Mouse (Mus musculus): ENCODE data around the gene Spsb1. TPM values are rescaled to one million over a fixed set of nuclear protein-coding genes. Genes with fewer than 3 reads are reported as not detected.

The Spsb1 gene
- polyA plus RNA-seq, 1 experiment from 2014 or later: 17.0 TPM

DNA sequence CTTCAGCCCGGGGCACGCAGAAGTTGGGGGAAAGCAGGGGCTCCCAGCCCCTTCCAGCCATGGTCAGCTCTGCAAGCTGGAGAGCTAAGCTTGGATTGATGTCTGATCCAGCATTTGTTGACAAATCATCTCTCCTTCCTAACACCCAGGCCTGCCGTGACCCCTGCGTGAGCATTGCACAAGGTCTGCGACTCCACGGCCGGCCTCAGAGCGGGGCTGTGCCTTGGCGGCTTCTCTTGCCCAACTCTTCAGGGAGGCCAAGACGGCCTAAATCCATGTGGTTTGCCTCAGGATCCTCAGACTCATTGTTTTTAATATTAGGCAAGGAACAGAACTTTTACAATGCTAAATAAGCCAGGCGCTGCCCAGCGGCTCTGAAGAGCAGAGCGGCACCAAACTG is 3.6 kb downstream of the Spsb1 start:
- Histone ChIP-seq H3K9ac (ENCODE audit: low read depth, low read length) (no peak overlapping the region), H3K4me2 (ENCODE audit: low read depth, low read length) (no peak overlapping the region), H3K27me3 (replicated peaks; ENCODE audit: control insufficient read depth, insufficient read depth, low read length) (no peaks in the 10 kb centered on the region; the same call in 1 of the 2 replicates), H3K27ac (ENCODE audit: low read length) (no peak overlapping the region), H3K4me3 (ENCODE audit: low read length) (no peak overlapping the region), H3K9me3 (ENCODE audit: control insufficient read depth, low read length) (no peaks in the 10 kb centered on the region), H3K4me1 (ENCODE audit: control insufficient read depth, insufficient read depth, low read length) (peaks cover 37% of the 10 kb centered on the region), H3K36me3 (ENCODE audit: control insufficient read depth, insufficient read depth, low read length) (0 out of 2 replicates have a peak, but pooled peaks cover 2% of the 10 kb centered on the region)
- no peak for ATAC-seq
- 86% methylated on average over 13 of the region's 13 CpGs for WGBS

DNA sequence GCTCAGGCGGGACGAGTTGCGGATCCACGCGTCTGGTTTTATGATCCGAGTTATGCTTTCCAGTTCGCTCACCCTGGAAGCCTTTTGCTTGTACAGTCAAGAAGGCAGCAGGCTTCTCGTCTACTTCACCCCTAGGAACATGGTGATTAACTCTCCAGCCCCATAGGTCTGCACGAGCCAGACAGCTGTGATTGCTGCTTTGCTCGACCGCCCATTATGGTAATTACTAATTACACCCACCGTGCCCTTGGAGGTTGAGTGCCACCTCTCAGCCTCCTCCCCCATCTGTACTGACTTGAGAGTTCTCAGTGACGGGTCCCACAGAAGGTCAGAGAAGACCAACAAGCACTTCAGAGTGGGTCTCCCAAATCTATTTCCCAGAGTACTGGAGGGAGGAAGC is 5.2 kb downstream of the Spsb1 start:
- Histone ChIP-seq H3K4me3 (ENCODE audit: low read length) (no peak overlapping the region), H3K36me3 (ENCODE audit: control insufficient read depth, insufficient read depth, low read length) (0 out of 2 replicates have a peak, but pooled peaks cover 2% of the 10 kb centered on the region), H3K4me1 (ENCODE audit: control insufficient read depth, insufficient read depth, low read length) (peaks cover 37% of the 10 kb centered on the region), H3K27ac (ENCODE audit: low read length) (no peak overlapping the region), H3K27me3 (replicated peaks; ENCODE audit: control insufficient read depth, insufficient read depth, low read length) (no peaks in the 10 kb centered on the region), H3K9ac (ENCODE audit: low read depth, low read length) (no peak overlapping the region), H3K9me3 (ENCODE audit: control insufficient read depth, low read length) (no peaks in the 10 kb centered on the region), H3K4me2 (ENCODE audit: low read depth, low read length) (no peak overlapping the region)
- ATAC-seq: no peak
- WGBS: 76% methylated on average over 13 of the region's 13 CpGs

DNA sequence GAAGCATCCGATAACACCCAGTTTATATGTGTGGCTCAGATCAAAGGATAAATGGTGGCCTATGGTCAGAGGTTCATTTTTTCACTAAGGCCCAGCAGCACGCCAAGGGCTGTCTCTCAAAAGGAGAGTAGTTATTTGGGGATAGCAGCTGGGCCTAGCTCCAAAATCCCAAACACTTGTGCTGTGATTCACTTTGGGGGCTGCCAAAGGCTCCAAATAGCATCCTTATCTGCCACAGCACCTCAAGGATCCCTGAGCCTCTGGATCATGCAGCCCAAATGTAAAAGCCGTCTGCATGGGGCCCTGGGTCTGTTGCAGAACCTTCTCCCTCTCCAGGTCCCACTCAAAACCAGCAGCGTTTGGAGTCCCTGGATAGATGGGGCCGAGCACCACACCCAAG is 6.7 kb downstream of the Spsb1 start:
- Histone ChIP-seq H3K4me3 (ENCODE audit: low read length) (no peak overlapping the region), H3K36me3 (ENCODE audit: control insufficient read depth, insufficient read depth, low read length) (0 out of 2 replicates have a peak, but pooled peaks cover 2% of the 10 kb centered on the region), H3K9me3 (ENCODE audit: control insufficient read depth, low read length) (no peaks in the 10 kb centered on the region), H3K27me3 (replicated peaks; ENCODE audit: control insufficient read depth, insufficient read depth, low read length) (no peaks in the 10 kb centered on the region), H3K27ac (ENCODE audit: low read length) (no peak overlapping the region), H3K4me2 (ENCODE audit: low read depth, low read length) (no peak overlapping the region), H3K4me1 (ENCODE audit: control insufficient read depth, insufficient read depth, low read length) (peaks cover 48% of the 10 kb centered on the region), H3K9ac (ENCODE audit: low read depth, low read length) (no peak overlapping the region)
- 70% methylated on average over 5 of the region's 5 CpGs for WGBS
- ATAC-seq: no peak

- WGBS: 72% methylated on average over 5 of the region's 5 CpGs
- Histone ChIP-seq H3K4me1 (ENCODE audit: control insufficient read depth, insufficient read depth, low read length) (peaks cover 49% of the 10 kb centered on the region), H3K9ac (ENCODE audit: low read depth, low read length) (no peak overlapping the region), H3K4me3 (ENCODE audit: low read length) (no peak overlapping the region), H3K9me3 (ENCODE audit: control insufficient read depth, low read length) (no peaks in the 10 kb centered on the region), H3K27me3 (replicated peaks; ENCODE audit: control insufficient read depth, insufficient read depth, low read length) (no peaks in the 10 kb centered on the region), H3K27ac (ENCODE audit: low read length) (no peak overlapping the region), H3K4me2 (ENCODE audit: low read depth, low read length) (no peak overlapping the region), H3K36me3 (ENCODE audit: control insufficient read depth, insufficient read depth, low read length) (0 out of 2 replicates have a peak, but pooled peaks cover 2% of the 10 kb centered on the region)
- ATAC-seq: no peak
These were observed 7.4 kb downstream of the Spsb1 start for GRCm38 (mm10) chr4:149947396-149947795.

DNA sequence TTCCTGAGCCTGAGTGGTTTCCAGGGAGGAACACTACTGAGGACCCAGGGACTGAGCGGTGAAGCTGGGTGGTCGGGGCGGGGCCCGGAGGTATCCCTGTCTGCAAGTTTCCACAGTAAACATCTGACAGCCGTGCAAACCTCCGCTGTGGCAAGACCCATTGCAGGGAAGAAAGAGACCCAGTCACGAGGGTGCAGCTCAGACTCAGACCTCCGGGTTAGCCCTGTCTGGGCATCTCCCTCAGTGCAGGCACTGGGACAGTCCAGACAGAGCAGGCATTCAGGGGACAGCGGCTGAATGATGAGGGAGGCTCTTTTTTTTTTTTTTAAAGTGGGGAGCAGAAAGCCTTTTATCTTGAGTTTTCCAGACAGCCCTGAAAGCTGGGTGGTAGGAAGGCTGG is 9.6 kb downstream of the Spsb1 start:
- Histone ChIP-seq H3K9me3 (ENCODE audit: control insufficient read depth, low read length) (no peaks in the 10 kb centered on the region), H3K4me3 (ENCODE audit: low read length) (no peak overlapping the region), H3K4me1 (ENCODE audit: control insufficient read depth, insufficient read depth, low read length) (peaks cover 64% of the 10 kb centered on the region), H3K9ac (ENCODE audit: low read depth, low read length) (0 out of 2 replicates have a peak overlapping the region, but pooled peaks have one; percentile 41), H3K4me2 (ENCODE audit: low read depth, low read length) (no peak overlapping the region; the same call in 1 of the 2 replicates), H3K27me3 (replicated peaks; ENCODE audit: control insufficient read depth, insufficient read depth, low read length) (no peaks in the 10 kb centered on the region), H3K27ac (ENCODE audit: low read length) (peak overlapping the region; percentile 52), H3K36me3 (ENCODE audit: control insufficient read depth, insufficient read depth, low read length) (no peaks in the 10 kb centered on the region)
- 0 out of 2 replicates have a peak, but pooled peaks have one; percentile 18 for ATAC-seq
- 24% methylated on average over 9 of the region's 9 CpGs for WGBS

DNA sequence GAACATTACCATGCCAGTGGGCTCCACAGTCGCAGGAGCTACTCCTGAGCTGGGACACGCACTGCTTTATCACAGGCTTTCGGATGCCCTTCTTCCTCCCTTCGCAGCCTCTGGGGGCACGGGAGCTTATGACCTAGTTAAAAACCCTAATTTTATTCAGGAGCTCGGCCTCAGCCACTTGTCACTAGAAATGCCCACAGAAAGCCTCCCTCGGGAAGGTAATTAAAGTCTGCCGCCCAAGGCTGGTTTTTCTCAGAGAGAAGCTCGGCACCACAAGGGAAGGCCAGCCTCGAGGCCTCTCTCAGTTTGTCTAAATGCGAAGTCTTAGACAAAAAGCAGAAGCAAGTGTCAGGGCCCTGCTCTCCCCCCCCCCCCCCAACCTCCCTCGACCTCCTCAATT is 10.6 kb downstream of the Spsb1 start:
- Histone ChIP-seq H3K4me1 (ENCODE audit: control insufficient read depth, insufficient read depth, low read length) (peaks cover 67% of the 10 kb centered on the region), H3K9ac (ENCODE audit: low read depth, low read length) (peak overlapping the region; percentile 41; the same call in 1 of the 2 replicates), H3K27ac (ENCODE audit: low read length) (0 out of 2 replicates have a peak overlapping the region, but pooled peaks have one; percentile 52), H3K4me2 (ENCODE audit: low read depth, low read length) (no peak overlapping the region), H3K9me3 (ENCODE audit: control insufficient read depth, low read length) (no peaks in the 10 kb centered on the region), H3K4me3 (ENCODE audit: low read length) (no peak overlapping the region), H3K36me3 (ENCODE audit: control insufficient read depth, insufficient read depth, low read length) (no peaks in the 10 kb centered on the region), H3K27me3 (replicated peaks; ENCODE audit: control insufficient read depth, insufficient read depth, low read length) (no peaks in the 10 kb centered on the region)
- 47% methylated on average over 12 of the region's 12 CpGs for WGBS
- ATAC-seq: no peak

DNA sequence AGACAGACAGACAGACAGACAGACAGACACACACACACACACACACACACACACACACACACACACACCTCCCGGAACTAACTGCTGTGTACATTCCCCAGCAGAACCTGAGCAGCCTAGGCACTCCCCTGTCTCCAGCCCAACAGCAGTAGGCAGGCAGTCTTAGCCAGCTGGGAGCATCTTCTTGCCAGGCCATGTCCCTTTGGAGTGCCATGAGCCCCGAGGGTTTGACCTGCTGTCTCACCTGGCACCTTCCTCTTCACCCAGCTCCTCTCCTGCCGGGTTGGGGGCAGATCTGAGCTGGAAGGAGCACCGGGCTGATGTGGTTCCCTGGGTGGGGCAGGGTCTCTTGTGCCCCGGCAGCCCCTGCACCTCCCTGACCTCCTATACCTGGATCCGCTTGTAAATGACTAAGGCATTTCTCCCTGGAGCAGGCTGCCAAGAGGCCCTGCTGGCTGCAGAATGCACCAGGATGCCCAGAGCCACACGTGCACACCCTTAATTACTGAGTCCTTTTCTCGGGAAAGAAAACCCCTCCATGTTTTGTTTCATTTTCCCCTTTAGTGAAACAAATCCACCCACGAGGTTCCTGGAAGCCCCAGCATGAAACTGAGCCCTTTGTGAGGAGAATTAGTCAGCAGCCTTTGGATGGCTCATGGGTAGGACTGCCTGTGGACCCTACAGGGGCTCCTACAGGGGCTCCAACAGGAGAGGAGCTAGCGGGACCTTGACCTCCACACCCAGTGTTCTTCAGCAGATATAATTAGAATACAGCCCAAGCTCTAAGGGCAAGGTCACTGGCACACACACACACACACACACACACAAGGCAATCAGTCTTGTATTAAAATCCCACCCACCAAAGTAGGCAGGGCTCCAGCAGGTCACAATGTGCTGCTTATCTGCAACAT is 11.8 kb downstream of the Spsb1 start:
- Histone ChIP-seq H3K4me3 (ENCODE audit: low read length) (no peak overlapping the region), H3K27ac (ENCODE audit: low read length) (no peak overlapping the region), H3K36me3 (ENCODE audit: control insufficient read depth, insufficient read depth, low read length) (no peaks in the 10 kb centered on the region), H3K4me2 (ENCODE audit: low read depth, low read length) (peak overlapping the region; percentile 27; the same call in 1 of the 2 replicates), H3K9me3 (ENCODE audit: control insufficient read depth, low read length) (no peaks in the 10 kb centered on the region), H3K27me3 (replicated peaks; ENCODE audit: control insufficient read depth, insufficient read depth, low read length) (no peaks in the 10 kb centered on the region), H3K9ac (ENCODE audit: low read depth, low read length) (peak overlapping the region; percentile 23; the same call in 1 of the 2 replicates), H3K4me1 (ENCODE audit: control insufficient read depth, insufficient read depth, low read length) (peaks cover 65% of the 10 kb centered on the region)
- ATAC-seq: peak; percentile 58
- 33% methylated on average over 10 of the region's 10 CpGs for WGBS

- Histone ChIP-seq H3K4me3 (ENCODE audit: low read length) (no peak overlapping the region), H3K9ac (ENCODE audit: low read depth, low read length) (no peak overlapping the region), H3K27me3 (replicated peaks; ENCODE audit: control insufficient read depth, insufficient read depth, low read length) (no peaks in the 10 kb centered on the region), H3K4me1 (ENCODE audit: control insufficient read depth, insufficient read depth, low read length) (peaks cover 57% of the 10 kb centered on the region), H3K4me2 (ENCODE audit: low read depth, low read length) (no peak overlapping the region), H3K36me3 (ENCODE audit: control insufficient read depth, insufficient read depth, low read length) (no peaks in the 10 kb centered on the region), H3K27ac (ENCODE audit: low read length) (no peak overlapping the region), H3K9me3 (ENCODE audit: control insufficient read depth, low read length) (no peaks in the 10 kb centered on the region)
- WGBS: 58% methylated on average over 18 of the region's 18 CpGs
- no peak for ATAC-seq
These were observed 13.6 kb downstream of the Spsb1 start for GRCm38 (mm10) chr4:149941067-149941755.

- no peak overlapping the region for H3K27ac ChIP-seq (ENCODE audit: low read length)
- no peak overlapping the region for H3K4me3 ChIP-seq (ENCODE audit: low read length)
- H3K36me3 ChIP-seq (ENCODE audit: control insufficient read depth, insufficient read depth, low read length): no peaks in the 10 kb centered on the region
- H3K27me3 ChIP-seq (replicated peaks; ENCODE audit: control insufficient read depth, insufficient read depth, low read length): no peaks in the 10 kb centered on the region
- ATAC-seq: no peak
- WGBS: 40% methylated on average over 8 of the region's 8 CpGs
- H3K4me1 ChIP-seq (ENCODE audit: control insufficient read depth, insufficient read depth, low read length): peaks cover 47% of the 10 kb centered on the region
- H3K4me2 ChIP-seq (ENCODE audit: low read depth, low read length): no peak overlapping the region
- H3K9ac ChIP-seq (ENCODE audit: low read depth, low read length): no peak overlapping the region
- H3K9me3 ChIP-seq (ENCODE audit: control insufficient read depth, low read length): no peaks in the 10 kb centered on the region
These were observed 16.1 kb downstream of the Spsb1 start for GRCm38 (mm10) chr4:149938701-149939100.

Data from intestine, embryonic 16.5 days (tissue).